Mouse (Mus musculus) neural tube, embryonic 13.5 days (tissue): ENCODE data around the gene Nhlrc1. TPM values are rescaled to one million over a fixed set of nuclear protein-coding genes. Genes with fewer than 3 reads are reported as not detected.

Source experiments
- ATAC-seq: fragments of 200-750 bp; cut with Nextera tagmentation; 2 replicates; pipeline ENCODE4 v1.8.0; 2017; ENCODE audit warnings: low read depth, mild to moderate bottlenecking, moderate TSS enrichment, moderate library complexity
- H3K27ac ChIP-seq: fragments of 300-500 bp; sonication (generic); replicated peaks from 2 replicates; pipeline ENCODE4 v1.5.1; 2015; ENCODE audit warnings: moderate library complexity, mild to moderate bottlenecking, inconsistent platforms
- H3K27me3 ChIP-seq: fragments of 300-500 bp; sonication (generic); 2 replicates; pipeline ENCODE4 v1.6.1; 2015; ENCODE audit warnings: mild to moderate bottlenecking, inconsistent platforms
- H3K36me3 ChIP-seq: fragments of 300-500 bp; sonication (generic); 2 replicates; pipeline ENCODE4 v1.6.1; 2015; ENCODE audit warnings: mild to moderate bottlenecking, inconsistent platforms
- H3K4me1 ChIP-seq: fragments of 300-500 bp; sonication (generic); replicated peaks from 2 replicates; pipeline ENCODE4 v1.6.1; 2015; ENCODE audit warnings: inconsistent platforms
- H3K4me2 ChIP-seq: fragments of 300-500 bp; sonication (generic); 2 replicates; pipeline ENCODE4 v1.6.1; 2015; ENCODE audit warnings: inconsistent platforms, mild to moderate bottlenecking, moderate library complexity
- H3K4me3 ChIP-seq: fragments of 300-500 bp; sonication (generic); 2 replicates; pipeline ENCODE4 v1.5.1; 2015; ENCODE audit warnings: mild to moderate bottlenecking, inconsistent platforms
- H3K9ac ChIP-seq: fragments of 300-500 bp; sonication (generic); 2 replicates; pipeline ENCODE4 v1.6.1; 2015; ENCODE audit warnings: moderate library complexity, mild to moderate bottlenecking, inconsistent platforms
- H3K9me3 ChIP-seq: fragments of 300-500 bp; sonication (generic); 2 replicates; pipeline ENCODE4 v1.6.1; 2016; ENCODE audit warnings: inconsistent platforms
- WGBS: fragments of 180-500 bp; shearing (Covaris S2); methylation state at CpG from one replicate; pipeline ENCODE4 v1.1.7; 2015; 5-methylcytosine and 5-hydroxymethylcytosine counted together
- polyA plus RNA-seq: library from polyadenylated mRNA; unstranded; fragments of >200 nt; fragmentation: Nextera tagmentation; extraction: Ambion mirVana; gene quantifications from 2 replicates; pipeline ENCODE4 v1.2.1, GENCODE M21; 2015

The Nhlrc1 gene
- polyA plus RNA-seq, 1 experiment from 2014 or later: 11.9 TPM

DNA sequence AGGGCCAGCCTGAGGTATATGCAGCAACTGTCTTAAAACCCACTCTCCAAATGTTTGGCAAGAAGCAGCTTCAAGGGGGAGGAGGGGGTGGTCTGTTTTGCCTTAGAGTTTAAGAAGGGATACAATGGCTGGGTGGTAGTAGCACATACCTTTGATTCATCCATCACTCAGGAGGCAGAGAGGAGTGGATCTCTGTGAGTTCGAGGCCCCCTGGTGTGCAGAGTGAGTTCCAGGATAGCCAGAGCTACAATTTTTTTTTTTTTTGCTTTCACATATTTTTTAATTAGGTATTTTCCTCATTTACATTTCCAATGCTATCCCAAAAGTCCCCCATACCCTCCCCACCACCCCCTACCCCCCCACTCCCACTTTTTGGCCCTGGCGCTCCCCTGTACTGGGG lies 46.0 kb downstream of the Nhlrc1 start:
- WGBS: 97% methylated on average over 2 of the region's 2 CpGs
- no peak overlapping the region for H3K9ac ChIP-seq
- ATAC-seq: no peak

DNA sequence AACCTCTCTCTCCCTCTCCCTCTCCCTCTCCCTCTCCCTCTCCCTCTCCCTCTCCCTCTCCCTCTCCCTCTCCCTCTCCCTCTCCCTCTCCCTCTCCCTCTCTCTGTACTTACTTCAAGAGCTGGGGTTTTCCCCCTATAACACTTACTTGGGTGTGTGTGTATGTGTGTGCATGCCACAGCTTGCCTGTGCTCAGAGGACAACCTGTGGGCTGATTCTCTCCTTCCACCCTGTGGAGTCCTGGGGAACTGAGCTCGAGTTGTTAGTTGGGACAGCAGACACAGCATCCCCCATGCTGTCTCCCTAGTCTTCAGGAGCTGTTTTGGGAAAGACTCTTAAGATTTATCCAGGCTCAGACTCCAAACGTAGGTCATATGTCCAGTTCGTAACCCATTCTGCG lies 47.3 kb downstream of the Nhlrc1 start:
- H3K27me3 ChIP-seq: no peaks in the 10 kb centered on the region
- WGBS: 80% methylated on average over 4 of the region's 4 CpGs
- no peaks in the 10 kb centered on the region for H3K9me3 ChIP-seq
- H3K4me3 ChIP-seq: no peak overlapping the region
- H3K27ac ChIP-seq: no peak overlapping the region
- H3K4me2 ChIP-seq: no peak overlapping the region
- no peaks in the 10 kb centered on the region for H3K36me3 ChIP-seq
- no peak for ATAC-seq
- H3K4me1 ChIP-seq: no peaks in the 10 kb centered on the region
- H3K9ac ChIP-seq: no peak overlapping the region

More for the DNA sequence above, 46.0 kb downstream of the Nhlrc1 start:
- H3K4me1 ChIP-seq: no peaks in the 10 kb centered on the region
- H3K4me2 ChIP-seq: no peak overlapping the region
- H3K27ac ChIP-seq: no peak overlapping the region
- no peaks in the 10 kb centered on the region for H3K36me3 ChIP-seq
- H3K27me3 ChIP-seq: no peaks in the 10 kb centered on the region
- no peak overlapping the region for H3K4me3 ChIP-seq
- H3K9me3 ChIP-seq: no peaks in the 10 kb centered on the region

Other genes with a start within 250 kb of the Nhlrc1 start
- 12.1 and 12.2 TPM in 2 replicates for gene Kif13a, start 85.0 kb downstream of the Nhlrc1 start, polyA plus RNA-seq
- gene Kdm1b, start 28.6 kb upstream of the Nhlrc1 start, polyA plus RNA-seq: 15.3 and 17.1 TPM in 2 replicates
- gene Tpmt, start 29.9 kb upstream of the Nhlrc1 start, polyA plus RNA-seq: 28.4 and 33.4 TPM in 2 replicates
- gene Dek, start 91.4 kb upstream of the Nhlrc1 start, polyA plus RNA-seq: 118 and 137 TPM in 2 replicates
- gene Rnf144b, start 107.8 kb upstream of the Nhlrc1 start, polyA plus RNA-seq: 0.81 and 0.87 TPM in 2 replicates